Mouse (Mus musculus) liver, embryonic 16.5 days (tissue): ENCODE data around the gene Lrriq4. TPM values are rescaled to one million over a fixed set of nuclear protein-coding genes. Genes with fewer than 3 reads are reported as not detected.

Experiments
- ATAC-seq: fragments of 200-750 bp; cut with Nextera tagmentation; 2 replicates; pipeline ENCODE4 v1.8.0; 2017; ENCODE audit warnings: low read depth, mild to moderate bottlenecking, moderate number of reproducible peaks, moderate library complexity
- H3K27ac ChIP-seq: fragments of 300-500 bp; sonication (generic); 2 replicates; pipeline ENCODE4 v1.5.1; 2014; ENCODE audit warnings: mild to moderate bottlenecking, low read length
- H3K27me3 ChIP-seq: fragments of 300-500 bp; sonication (generic); 2 replicates; pipeline ENCODE4 v1.6.1; 2014; ENCODE audit warnings: low read depth, low read length, mixed read lengths; ENCODE audit not compliant: control insufficient read depth, insufficient read depth
- H3K36me3 ChIP-seq: fragments of 300-500 bp; sonication (generic); 2 replicates; pipeline ENCODE4 v1.6.1; 2014; ENCODE audit warnings: mild to moderate bottlenecking; ENCODE audit not compliant: control insufficient read depth, insufficient read depth
- H3K4me1 ChIP-seq: fragments of 300-500 bp; sonication (generic); 2 replicates; pipeline ENCODE4 v1.6.1; 2014; ENCODE audit warnings: low read depth, low read length, mixed read lengths; ENCODE audit not compliant: control insufficient read depth
- H3K4me2 ChIP-seq: fragments of 300-500 bp; sonication (generic); 2 replicates; pipeline ENCODE4 v1.6.1; 2014; ENCODE audit warnings: low read depth, low read length, mixed read lengths
- H3K4me3 ChIP-seq: fragments of 300-500 bp; sonication (generic); 2 replicates; pipeline ENCODE4 v1.5.1; 2014; ENCODE audit warnings: low read depth, mild to moderate bottlenecking, low read length
- H3K9ac ChIP-seq: fragments of 300-500 bp; sonication (generic); 2 replicates; pipeline ENCODE4 v1.6.1; 2014; ENCODE audit warnings: low read depth, low read length
- H3K9me3 ChIP-seq: fragments of 300-500 bp; sonication (generic); replicated peaks from 2 replicates; pipeline ENCODE4 v1.6.1; 2016; ENCODE audit warnings: low read length; ENCODE audit not compliant: control insufficient read depth
- WGBS: fragments of 180-500 bp; shearing (Covaris S2); extraction: QIAGEN DNeasy Blood & Tissue Kit; methylation state at CpG from one replicate; pipeline ENCODE4 v1.1.7; 2014; ENCODE audit not compliant: insufficient replicate concordance; 5-methylcytosine and 5-hydroxymethylcytosine counted together
- polyA plus RNA-seq: library from polyadenylated mRNA; unstranded; fragments of >200 nt; fragmentation: Nextera tagmentation; extraction: Ambion mirVana; gene quantifications from 2 replicates; pipeline ENCODE4 v1.2.1, GENCODE M21; 2015

The Lrriq4 gene
- polyA plus RNA-seq, 1 experiment from 2014 or later: not detected

DNA sequence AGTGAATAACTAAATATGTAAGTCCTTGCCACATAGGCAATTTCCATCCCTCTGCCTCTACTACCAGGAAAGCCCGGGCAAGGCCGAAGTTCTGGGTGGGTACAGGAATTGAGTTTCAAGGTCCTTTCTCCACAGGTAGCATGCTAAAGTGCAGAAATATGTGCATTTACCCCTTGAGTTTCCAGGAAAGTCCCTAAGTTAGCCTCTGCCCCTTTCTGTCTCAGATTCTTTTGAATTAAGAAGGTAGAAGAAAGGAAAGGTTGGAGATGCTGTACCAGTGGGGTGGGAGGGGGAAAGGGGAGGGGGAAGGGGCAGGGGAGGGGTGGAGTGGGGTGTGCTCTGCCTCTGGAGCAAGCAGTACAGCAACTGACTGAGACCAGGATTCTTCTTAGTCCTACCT is 4.2 kb downstream of the Lrriq4 start:
- H3K36me3 ChIP-seq: no peaks in the 10 kb centered on the region
- 83% methylated on average over 2 of the region's 2 CpGs for WGBS
- no peaks in the 10 kb centered on the region; the same call in 1 of the 2 replicates for H3K4me1 ChIP-seq
- no peak for ATAC-seq
- H3K4me2 ChIP-seq: no peak overlapping the region
- H3K27me3 ChIP-seq: peaks cover 28% of the 10 kb centered on the region
- no peak overlapping the region for H3K27ac ChIP-seq
- no peaks in the 10 kb centered on the region for H3K9me3 ChIP-seq
- no peak overlapping the region for H3K9ac ChIP-seq
- no peak overlapping the region for H3K4me3 ChIP-seq

DNA sequence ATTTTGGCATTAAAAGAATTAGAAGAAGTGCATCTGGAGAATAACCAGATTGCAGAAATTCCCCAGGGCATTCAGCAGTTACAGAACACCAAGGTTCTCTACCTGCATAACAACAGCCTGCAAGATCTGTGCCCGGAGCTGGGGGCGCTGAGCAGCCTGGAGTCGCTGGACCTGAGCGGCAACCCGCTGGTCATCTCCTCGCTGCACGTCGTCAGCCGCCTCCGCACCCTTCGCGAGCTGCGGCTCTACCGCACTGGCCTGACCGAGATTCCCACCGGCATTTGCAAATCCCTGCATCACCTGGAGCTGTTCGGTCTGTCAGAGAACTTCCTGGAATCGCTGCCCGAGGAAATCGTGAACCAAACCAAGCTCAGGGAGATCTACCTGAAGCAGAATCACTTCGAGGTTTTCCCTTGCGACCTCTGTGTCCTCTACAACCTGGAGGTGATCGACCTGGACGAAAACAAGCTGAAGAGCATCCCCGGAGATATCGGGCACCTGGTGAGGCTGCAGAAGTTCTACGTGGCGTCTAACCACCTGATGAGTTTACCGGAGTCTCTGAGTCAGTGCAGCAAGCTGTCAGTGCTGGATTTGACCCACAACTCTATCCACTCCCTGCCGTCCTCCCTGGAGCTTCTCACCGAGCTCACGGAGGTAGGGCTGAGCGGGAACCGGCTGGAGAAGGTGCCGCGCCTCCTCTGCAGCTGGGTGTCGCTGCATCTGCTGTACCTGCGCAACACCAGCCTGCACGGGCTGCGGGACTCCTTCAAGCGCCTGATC is 5.9 kb downstream of the Lrriq4 start:
- no peak for ATAC-seq
- Histone ChIP-seq H3K9me3 (no peaks in the 10 kb centered on the region), H3K27ac (no peak overlapping the region), H3K4me2 (peak overlapping the region; percentile 53), H3K9ac (no peak overlapping the region), H3K4me1 (no peaks in the 10 kb centered on the region; the same call in 1 of the 2 replicates), H3K4me3 (peak overlapping the region; percentile 36), H3K36me3 (no peaks in the 10 kb centered on the region), H3K27me3 (peaks cover 28% of the 10 kb centered on the region)
- WGBS: 1% methylated on average over 41 of the region's 41 CpGs

DNA sequence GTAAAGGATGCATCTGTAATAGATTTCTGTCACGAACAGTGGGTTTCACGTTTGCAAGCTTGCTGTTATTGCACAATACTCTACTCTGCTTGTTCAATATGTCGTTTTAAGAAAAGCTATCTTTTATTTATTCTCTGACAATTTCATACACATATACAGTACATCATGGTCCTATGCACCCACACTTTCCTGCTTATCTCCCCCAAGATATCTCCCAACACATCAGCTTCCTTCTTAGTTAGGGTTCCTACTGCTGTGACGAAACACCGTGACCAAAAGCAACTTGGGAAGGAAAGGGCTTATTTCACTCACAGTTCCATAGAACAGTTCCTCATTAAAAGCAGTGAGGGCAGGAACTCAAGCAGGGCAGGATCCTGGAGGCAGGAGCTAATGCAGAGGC is 11.6 kb downstream of the Lrriq4 start:
- no peaks in the 10 kb centered on the region for H3K4me1 ChIP-seq
- H3K4me3 ChIP-seq: no peak overlapping the region
- WGBS: 46% methylated on average over 5 of the region's 5 CpGs
- no peak for ATAC-seq
- peaks cover 8% of the 10 kb centered on the region for H3K27me3 ChIP-seq
- H3K9me3 ChIP-seq: no peaks in the 10 kb centered on the region
- no peak overlapping the region for H3K4me2 ChIP-seq
- H3K36me3 ChIP-seq: no peaks in the 10 kb centered on the region
- H3K27ac ChIP-seq: no peak overlapping the region
- H3K9ac ChIP-seq: no peak overlapping the region

DNA sequence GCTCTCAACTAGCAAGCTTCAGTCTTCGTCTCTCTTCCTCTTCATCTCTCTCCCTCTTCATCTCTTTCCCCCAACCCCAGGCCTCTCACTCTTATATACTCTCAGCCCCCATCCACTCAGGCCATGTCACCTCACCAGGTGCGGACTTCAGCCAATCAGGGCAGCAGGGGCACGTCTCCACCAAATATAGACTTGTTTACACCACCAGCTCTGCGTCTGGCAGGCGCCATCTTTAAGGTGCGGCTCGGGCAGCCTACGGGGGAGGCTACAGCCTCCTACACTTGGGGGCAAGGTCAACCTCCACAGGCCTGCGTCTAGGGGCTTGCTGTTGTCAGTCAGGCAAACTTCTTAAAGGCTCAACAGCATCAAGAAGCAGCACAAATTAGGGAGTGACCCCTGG is 14.2 kb downstream of the Lrriq4 start:
- WGBS: 71% methylated on average over 9 of the region's 9 CpGs
- Histone ChIP-seq H3K27ac (no peak overlapping the region), H3K4me2 (no peak overlapping the region), H3K9ac (no peak overlapping the region), H3K27me3 (no peaks in the 10 kb centered on the region), H3K4me1 (no peaks in the 10 kb centered on the region), H3K4me3 (no peak overlapping the region), H3K9me3 (no peaks in the 10 kb centered on the region), H3K36me3 (no peaks in the 10 kb centered on the region)
- no peak for ATAC-seq

DNA sequence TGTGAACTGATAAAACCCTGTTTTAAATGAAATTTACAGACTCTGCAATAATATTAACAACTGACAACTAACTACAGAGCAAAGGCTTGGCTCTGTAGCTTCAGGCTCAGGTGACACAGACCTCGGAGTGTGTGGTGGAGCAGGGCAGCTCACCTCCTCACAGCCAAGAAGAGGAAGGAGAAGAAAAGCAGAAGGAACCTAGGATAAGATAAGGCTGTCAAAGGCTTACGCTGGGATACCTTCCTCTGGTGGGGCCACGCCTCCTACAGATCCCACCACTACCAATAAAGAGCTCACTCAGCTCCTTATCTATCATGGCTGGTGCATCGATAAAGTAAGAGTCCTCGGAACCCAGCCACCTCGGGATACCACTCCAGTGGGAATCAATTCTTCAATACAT is 38.9 kb downstream of the Lrriq4 start:
- no peaks in the 10 kb centered on the region for H3K36me3 ChIP-seq
- no peak for ATAC-seq
- no peak overlapping the region for H3K4me2 ChIP-seq
- WGBS: 9% methylated on average over 6 of the region's 6 CpGs
- no peak overlapping the region for H3K27ac ChIP-seq
- H3K4me1 ChIP-seq: no peaks in the 10 kb centered on the region
- no peak overlapping the region for H3K9ac ChIP-seq
- H3K4me3 ChIP-seq: no peak overlapping the region
- H3K9me3 ChIP-seq: no peaks in the 10 kb centered on the region
- H3K27me3 ChIP-seq: no peaks in the 10 kb centered on the region

DNA sequence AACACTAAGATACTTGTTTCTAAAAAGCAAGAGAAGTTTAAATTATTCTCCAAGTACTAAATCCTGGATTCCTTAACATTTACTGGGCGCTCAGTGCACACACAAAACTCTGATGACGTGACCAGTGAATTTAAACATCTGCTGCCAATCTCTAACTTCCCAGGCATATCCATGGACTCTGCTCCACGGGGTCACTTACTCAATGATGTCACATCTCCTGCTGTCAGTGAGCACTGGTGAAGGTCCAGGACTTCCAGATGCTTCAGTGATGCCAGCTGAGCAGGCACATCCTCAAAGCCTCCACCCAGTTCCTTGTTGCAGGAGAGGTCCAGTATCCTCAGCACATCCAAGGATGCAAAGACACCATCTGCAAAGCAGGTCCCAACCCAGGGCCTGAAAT is 42.9 kb downstream of the Lrriq4 start:
- H3K4me3 ChIP-seq: no peak overlapping the region
- no peaks in the 10 kb centered on the region for H3K9me3 ChIP-seq
- no peaks in the 10 kb centered on the region for H3K36me3 ChIP-seq
- WGBS: 60% methylated on average over 3 of the region's 3 CpGs
- H3K27ac ChIP-seq: no peak overlapping the region
- ATAC-seq: no peak
- H3K9ac ChIP-seq: no peak overlapping the region
- H3K4me2 ChIP-seq: no peak overlapping the region
- no peaks in the 10 kb centered on the region for H3K27me3 ChIP-seq
- no peaks in the 10 kb centered on the region for H3K4me1 ChIP-seq

DNA sequence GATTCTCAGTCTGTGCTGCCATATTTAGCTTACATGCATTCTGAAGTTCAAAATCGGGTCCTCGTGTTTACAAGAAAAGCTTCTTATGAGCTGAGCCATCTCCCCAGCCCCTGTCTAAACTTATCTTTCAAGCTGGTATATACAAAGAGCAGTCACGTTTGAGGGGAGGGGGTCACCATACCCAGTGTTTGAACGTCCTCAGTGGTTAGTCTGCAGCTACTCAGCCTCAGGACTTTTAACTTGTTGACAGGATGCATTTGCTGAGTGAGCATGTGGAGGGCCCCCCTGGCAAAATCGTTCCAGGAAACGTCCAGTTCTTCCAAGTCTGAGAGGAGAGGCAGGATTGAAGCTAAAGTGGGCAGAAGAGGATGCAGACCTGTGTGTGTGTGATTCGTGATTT is 46.7 kb downstream of the Lrriq4 start:
- Histone ChIP-seq H3K9ac (no peak overlapping the region), H3K27ac (no peak overlapping the region), H3K4me3 (no peak overlapping the region), H3K27me3 (no peaks in the 10 kb centered on the region), H3K4me1 (no peaks in the 10 kb centered on the region), H3K9me3 (no peaks in the 10 kb centered on the region), H3K36me3 (no peaks in the 10 kb centered on the region), H3K4me2 (no peak overlapping the region)
- WGBS: 38% methylated on average over 7 of the region's 7 CpGs
- no peak for ATAC-seq

DNA sequence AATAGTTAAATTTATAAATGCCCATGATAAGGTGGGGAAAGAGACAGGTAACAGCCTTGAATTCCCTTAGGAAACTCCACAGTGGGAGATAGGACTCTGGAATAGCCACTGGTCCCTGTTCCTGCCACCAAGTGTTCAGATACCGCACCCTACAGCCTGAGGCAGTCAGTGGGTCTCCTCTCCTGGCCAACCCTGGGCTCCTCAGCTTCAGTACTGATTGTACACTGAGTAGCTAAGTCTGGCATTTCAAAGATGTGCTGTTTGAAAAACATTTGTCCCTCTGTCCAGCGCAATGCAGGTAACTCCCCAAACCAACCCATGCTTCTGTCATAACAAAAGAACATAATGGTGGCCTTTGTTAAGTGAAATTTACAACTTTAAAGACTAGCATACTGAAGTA is 51.4 kb downstream of the Lrriq4 start:
- no peaks in the 10 kb centered on the region for H3K36me3 ChIP-seq
- H3K27me3 ChIP-seq: no peaks in the 10 kb centered on the region
- 74% methylated on average over 2 of the region's 2 CpGs for WGBS
- no peak overlapping the region for H3K4me2 ChIP-seq
- H3K9ac ChIP-seq: no peak overlapping the region
- H3K4me3 ChIP-seq: no peak overlapping the region
- H3K27ac ChIP-seq: no peak overlapping the region
- H3K4me1 ChIP-seq: no peaks in the 10 kb centered on the region
- H3K9me3 ChIP-seq: no peaks in the 10 kb centered on the region
- no peak for ATAC-seq

DNA sequence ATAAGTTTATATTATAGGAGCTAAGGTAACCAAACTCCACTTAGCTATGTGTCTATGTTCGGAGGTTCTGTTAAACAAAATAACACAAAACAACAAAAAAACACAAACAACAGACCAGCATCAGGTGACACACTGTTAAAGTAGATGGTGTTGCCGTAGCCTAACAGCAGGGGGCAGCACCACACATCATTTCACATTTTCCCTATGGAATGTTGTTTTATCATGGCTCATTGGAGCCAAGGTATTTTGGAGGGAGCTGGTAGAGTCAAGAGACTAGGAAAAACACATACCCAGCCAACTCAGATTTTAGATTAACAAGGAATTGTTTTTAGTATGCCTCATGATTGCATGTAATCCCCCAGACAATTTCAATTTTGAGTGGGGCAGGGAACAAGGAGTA is 52.0 kb downstream of the Lrriq4 start:
- no peak overlapping the region for H3K4me3 ChIP-seq

More for the DNA sequence above, 52.0 kb downstream of the Lrriq4 start:
- no peak overlapping the region for H3K27ac ChIP-seq
- ATAC-seq: no peak
- H3K4me2 ChIP-seq: no peak overlapping the region
- H3K9me3 ChIP-seq: no peaks in the 10 kb centered on the region
- no peaks in the 10 kb centered on the region for H3K27me3 ChIP-seq
- no peaks in the 10 kb centered on the region for H3K4me1 ChIP-seq
- 5% methylated on average over 2 of the region's 2 CpGs for WGBS
- no peaks in the 10 kb centered on the region for H3K36me3 ChIP-seq
- no peak overlapping the region for H3K9ac ChIP-seq
